Mouse (Mus musculus) heart, embryonic 12.5 days (tissue): ENCODE results near the gene Pramef12. TPM values are rescaled to one million over a fixed set of nuclear protein-coding genes. Genes with fewer than 3 reads are reported as not detected.
"Not testable (repeated sequence)": the region's sequence is repeated elsewhere in the genome, so short reads cannot be mapped to it uniquely, and the experiment has no call there.

ENCODE experiments used
- ATAC-seq: fragments of 200-750 bp; cut with Nextera tagmentation; 2 replicates; pipeline ENCODE4 v1.8.0; 2017; ENCODE audit warnings: moderate TSS enrichment, moderate library complexity; ENCODE audit not compliant: insufficient number of reproducible peaks, low FRiP score
- H3K27ac ChIP-seq: fragments of 300-500 bp; sonication (generic); 2 replicates; pipeline ENCODE4 v1.5.1; 2016; ENCODE audit warnings: mild to moderate bottlenecking, moderate library complexity; ENCODE audit not compliant: poor library complexity, severe bottlenecking
- H3K27me3 ChIP-seq: fragments of 300-500 bp; sonication (generic); replicated peaks from 2 replicates; pipeline ENCODE4 v1.6.1; 2016; ENCODE audit warnings: mild to moderate bottlenecking, moderate library complexity
- H3K36me3 ChIP-seq: fragments of 300-500 bp; sonication (generic); 2 replicates; pipeline ENCODE4 v1.6.1; 2016; ENCODE audit warnings: mild to moderate bottlenecking, moderate library complexity
- H3K4me1 ChIP-seq: fragments of 300-500 bp; sonication (generic); replicated peaks from 2 replicates; pipeline ENCODE4 v1.6.1; 2016; ENCODE audit warnings: mild to moderate bottlenecking
- H3K4me2 ChIP-seq: fragments of 300-500 bp; sonication (generic); 2 replicates; pipeline ENCODE4 v1.6.1; 2016; ENCODE audit warnings: mild to moderate bottlenecking, moderate library complexity
- H3K4me3 ChIP-seq: fragments of 300-500 bp; sonication (generic); 2 replicates; pipeline ENCODE4 v1.5.1; 2016; ENCODE audit warnings: mild to moderate bottlenecking
- H3K9ac ChIP-seq: fragments of 300-500 bp; sonication (generic); 2 replicates; pipeline ENCODE4 v1.6.1; 2016; ENCODE audit warnings: mild to moderate bottlenecking, moderate library complexity
- H3K9me3 ChIP-seq: fragments of 300-500 bp; sonication (generic); replicated peaks from 2 replicates; pipeline ENCODE4 v1.6.1; 2016; ENCODE audit warnings: mild to moderate bottlenecking, moderate library complexity
- WGBS: fragments of 180-500 bp; shearing (Covaris S2); methylation state at CpG from one replicate; pipeline ENCODE4 v1.1.7; 2016; 5-methylcytosine and 5-hydroxymethylcytosine counted together
- polyA plus RNA-seq: library from polyadenylated mRNA; unstranded; fragments of >200 nt; fragmentation: Nextera tagmentation; extraction: Ambion mirVana; gene quantifications from 2 replicates; pipeline ENCODE4 v1.2.1, GENCODE M21; 2016

The Pramef12 gene
- polyA plus RNA-seq, 1 experiment from 2014 or later: 0.06 TPM

DNA sequence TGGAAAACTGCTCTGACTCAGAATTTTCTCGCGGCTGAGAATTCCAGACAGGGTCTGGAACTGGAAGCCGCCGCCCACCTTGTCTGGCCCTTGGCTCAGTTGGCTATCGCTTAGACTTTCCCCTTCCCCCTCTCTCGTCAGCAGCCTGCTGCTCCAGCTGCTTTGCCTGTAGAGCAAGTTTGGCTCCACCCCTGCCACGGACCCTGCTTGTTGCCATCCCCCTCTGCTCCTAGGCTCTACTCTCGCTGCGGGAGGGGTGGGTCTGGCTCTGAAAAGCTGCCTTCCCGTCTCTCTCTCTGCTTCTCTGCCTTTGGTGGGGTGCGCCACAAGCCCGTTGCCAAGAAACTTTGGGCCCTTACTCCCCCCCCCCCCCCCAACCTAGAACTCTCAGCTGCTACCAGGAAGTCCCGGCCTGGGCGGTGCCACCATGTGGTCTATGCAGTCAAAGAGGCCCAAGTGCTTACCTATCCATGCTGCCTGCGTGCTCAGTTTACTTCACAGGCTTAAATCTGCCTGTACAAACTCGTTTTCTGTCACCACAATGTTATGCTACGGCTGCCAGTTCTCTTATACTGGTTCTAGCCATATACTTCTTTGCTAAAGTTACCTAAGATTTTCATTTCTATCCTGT, 3.7 kb downstream of the Pramef12 start:
- Histone ChIP-seq H3K4me3 (peak overlapping the region; percentile 50), H3K4me1 (peaks cover 8% of the 10 kb centered on the region; the same call in 1 of the 2 replicates), H3K4me2 (peak overlapping the region; percentile 69), H3K27ac (peak overlapping the region; percentile 39), H3K9ac (peak overlapping the region; percentile 42; the same call in 1 of the 2 replicates), H3K9me3 (no peaks in the 10 kb centered on the region), H3K27me3 (no peaks in the 10 kb centered on the region), H3K36me3 (no peaks in the 10 kb centered on the region)
- WGBS: 8% methylated on average over 17 of the region's 17 CpGs
- peak; percentile 83 for ATAC-seq

DNA sequence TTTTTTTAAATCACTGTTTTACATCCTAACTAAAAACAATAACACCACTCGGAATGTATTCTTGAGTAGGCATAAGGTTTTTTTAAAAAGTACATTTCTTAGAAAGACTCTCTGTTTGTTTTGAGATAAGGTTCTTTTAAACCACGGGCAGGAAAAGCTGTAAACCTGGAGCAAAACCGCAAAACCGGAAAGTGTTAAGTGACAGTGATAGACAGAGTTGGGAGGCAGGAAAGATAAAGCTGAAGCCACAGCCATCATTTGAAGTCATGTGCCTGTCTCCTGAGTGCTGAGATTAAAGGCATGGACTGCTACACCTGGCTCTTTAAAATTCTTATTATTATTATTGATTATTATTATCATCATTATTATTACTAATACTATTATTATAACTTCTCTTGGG, 5.6 kb downstream of the Pramef12 start:
- no peak overlapping the region for H3K9ac ChIP-seq
- no peak overlapping the region for H3K4me2 ChIP-seq
- WGBS: 15% methylated on average over 4 of the region's 4 CpGs
- H3K9me3 ChIP-seq: no peaks in the 10 kb centered on the region
- H3K4me1 ChIP-seq: peaks cover 8% of the 10 kb centered on the region; the same call in 1 of the 2 replicates
- no peak overlapping the region for H3K27ac ChIP-seq
- no peaks in the 10 kb centered on the region for H3K27me3 ChIP-seq
- ATAC-seq: no peak
- no peaks in the 10 kb centered on the region for H3K36me3 ChIP-seq
- H3K4me3 ChIP-seq: no peak overlapping the region

- WGBS: 25% methylated on average over 3 of the region's 3 CpGs
- Histone ChIP-seq H3K27ac (no peak overlapping the region), H3K4me3 (no peak overlapping the region), H3K9me3 (no peaks in the 10 kb centered on the region), H3K4me1 (no peaks in the 10 kb centered on the region), H3K9ac (no peak overlapping the region), H3K36me3 (no peaks in the 10 kb centered on the region), H3K27me3 (no peaks in the 10 kb centered on the region), H3K4me2 (no peak overlapping the region)
- no peak for ATAC-seq
Measured at GRCm38 (mm10) chr4:144396316-144396715, 11.9 kb downstream of the Pramef12 start.

DNA sequence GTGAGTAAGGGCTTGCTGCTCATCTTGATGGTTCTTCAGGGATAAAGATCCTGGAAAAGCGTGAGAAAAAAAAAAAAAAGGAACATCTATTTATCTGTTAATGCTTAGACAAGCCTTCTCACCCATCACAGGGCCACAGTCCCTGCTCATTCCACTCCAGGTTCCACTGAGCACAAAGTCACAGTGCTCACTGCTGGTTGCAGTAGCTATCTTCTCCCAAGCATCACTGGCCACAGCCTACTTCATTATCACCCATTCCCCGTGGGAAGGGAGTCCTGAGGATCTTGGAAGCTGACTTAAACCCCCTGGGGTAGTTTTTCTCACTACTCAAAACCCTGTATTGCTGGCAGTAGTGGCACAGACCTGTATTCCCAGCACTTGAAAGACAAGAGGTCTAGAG, 30.4 kb downstream of the Pramef12 start, which contains the start of gene Pramef20:
TSS of gene Pramef20 (minus strand) at position 23 of the 400 bp plus-strand sequence.
- H3K9ac ChIP-seq: no peak within 1 kb of the TSS
- H3K9me3 ChIP-seq: no peaks in the 10 kb centered on the region
- no peak within 1 kb of the TSS for H3K27ac ChIP-seq
- no peak within 1 kb of the TSS for H3K4me2 ChIP-seq
- H3K4me1 ChIP-seq: no peaks in the 10 kb centered on the region
- H3K27me3 ChIP-seq: no peaks in the 10 kb centered on the region
- no peaks in the 10 kb centered on the region for H3K36me3 ChIP-seq
- no peak within 1 kb of the TSS for H3K4me3 ChIP-seq
- no peak for ATAC-seq
- WGBS: 47% methylated on average over 2 of the region's 2 CpGs

- not testable (repeated sequence) for H3K4me1 ChIP-seq, H3K27ac ChIP-seq, ATAC-seq, H3K9ac ChIP-seq, H3K4me2 ChIP-seq, H3K9me3 ChIP-seq, H3K36me3 ChIP-seq, H3K4me3 ChIP-seq, H3K27me3 ChIP-seq
- WGBS: 84% methylated on average over 3 of the region's 3 CpGs
Measured at GRCm38 (mm10) chr4:144357642-144358041, 50.6 kb downstream of the Pramef12 start, which contains the start of gene Gm13119. Gene Gm13119 (plus strand): TSS chr4:144357942.

Other genes starting within 250 kb of the Pramef12 start
- not detected in 2 replicates for gene Oog3, start 245.8 kb downstream of the Pramef12 start, polyA plus RNA-seq
- not detected in 2 replicates for gene Oog2, start 217.7 kb downstream of the Pramef12 start, polyA plus RNA-seq
- gene C87977, start 195.1 kb downstream of the Pramef12 start, polyA plus RNA-seq: not detected in 2 replicates
- not detected in 2 replicates for gene Pramel5, start 128.0 kb downstream of the Pramef12 start, polyA plus RNA-seq
- gene Gm13128, start 78.2 kb downstream of the Pramef12 start, polyA plus RNA-seq: not detected in 2 replicates
- gene Gm13119, start 50.5 kb downstream of the Pramef12 start, polyA plus RNA-seq: not detected in 2 replicates
- not detected in 2 replicates for gene Pramef20, start 30.5 kb downstream of the Pramef12 start, polyA plus RNA-seq
- gene 1700012P22Rik, start 30.3 kb upstream of the Pramef12 start, polyA plus RNA-seq: not detected in 2 replicates
- gene Gm9944, start 44.9 kb upstream of the Pramef12 start, polyA plus RNA-seq: not detected in 2 replicates
- gene Aadacl3, start 55.3 kb upstream of the Pramef12 start, polyA plus RNA-seq: not detected in 2 replicates
- not detected in 2 replicates for gene 9430007A20Rik, start 111.4 kb upstream of the Pramef12 start, polyA plus RNA-seq
- gene Gm13124, start 156.7 kb upstream of the Pramef12 start, polyA plus RNA-seq: not detected in 2 replicates
- not detected in 2 replicates for gene Aadacl4, start 205.2 kb upstream of the Pramef12 start, polyA plus RNA-seq